Mouse (Mus musculus) brain, adult 2 months (tissue): ENCODE results near the gene Fam227b.

ENCODE experiments used
- DNase-seq: peaks from one replicate; pipeline ENCODE4 v3.0.0; 2011; ENCODE audit warnings: low read depth, low spot score

Fam227b gene

GRCm38 (mm10) chr2:126151855-126152571 is at the start of gene Fam227b, which contains the start of gene Dtwd1:
TSS of gene Fam227b (minus strand) at chr2:126152004.
TSS of gene Dtwd1 (plus strand) at chr2:126152141.
- DNase-seq: peak; percentile 99

GRCm38 (mm10) chr2:126198971-126199370 is 47.2 kb upstream of the Fam227b start:
- no peak for DNase-seq

DNA sequence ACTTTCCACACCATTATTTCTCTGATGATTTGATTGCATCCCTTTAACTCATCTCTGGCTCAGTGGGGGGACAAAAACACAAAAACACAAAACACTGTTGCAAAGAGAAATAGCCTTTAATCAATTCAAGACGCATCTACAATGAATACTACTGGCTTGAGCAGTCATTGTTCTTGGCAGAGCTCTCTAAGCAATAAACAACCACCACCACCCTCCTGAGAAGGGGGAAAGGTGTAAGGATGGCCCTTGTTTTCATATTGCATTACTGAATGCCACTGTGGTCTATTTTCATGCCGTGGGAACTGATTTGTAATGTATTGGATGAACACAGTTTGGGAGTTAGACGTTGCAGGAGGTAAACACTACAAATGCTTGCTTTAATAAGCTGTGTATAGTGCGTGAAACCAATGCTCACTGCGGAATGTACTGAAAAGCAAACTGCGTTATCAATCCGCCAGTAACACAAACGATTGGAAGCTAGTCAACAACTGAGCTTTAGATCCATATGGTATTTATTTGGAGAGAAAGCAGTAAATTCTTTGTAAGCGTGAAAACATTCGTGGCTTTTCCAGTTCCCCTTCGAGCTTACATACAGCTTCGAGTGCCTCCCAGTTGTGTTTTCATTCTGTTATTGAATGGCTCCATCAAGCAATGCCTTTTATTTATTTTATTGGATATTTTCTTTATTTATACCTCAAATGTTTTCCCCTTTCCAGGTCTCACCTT is 44.0 kb upstream of the Fam227b start:
- DNase-seq: no peak

DNA sequence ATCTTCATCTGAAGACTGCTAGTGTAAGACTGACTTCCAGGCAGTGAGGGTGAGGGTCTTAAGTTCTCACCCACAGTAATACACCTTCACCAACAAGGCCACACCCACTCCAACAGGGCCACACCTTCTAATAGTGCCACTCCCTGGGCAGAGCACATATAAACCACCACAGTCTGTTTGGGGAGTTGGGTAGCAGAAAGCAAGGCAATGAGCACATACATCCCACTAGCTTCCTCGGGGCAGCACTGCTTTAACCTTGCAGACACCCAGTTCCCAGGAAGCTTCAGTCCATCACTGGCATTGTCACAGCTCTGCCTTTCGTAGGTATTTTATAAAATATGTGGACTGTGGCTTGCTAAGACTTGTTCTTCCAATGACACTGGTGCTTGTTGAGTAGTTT is 40.3 kb upstream of the Fam227b start:
- no peak for DNase-seq

- no peak for DNase-seq
These were observed 39.5 kb upstream of the Fam227b start for GRCm38 (mm10) chr2:126191306-126191705.

- DNase-seq: no peak
These were observed 19.6 kb upstream of the Fam227b start for GRCm38 (mm10) chr2:126171427-126171826.

DNA sequence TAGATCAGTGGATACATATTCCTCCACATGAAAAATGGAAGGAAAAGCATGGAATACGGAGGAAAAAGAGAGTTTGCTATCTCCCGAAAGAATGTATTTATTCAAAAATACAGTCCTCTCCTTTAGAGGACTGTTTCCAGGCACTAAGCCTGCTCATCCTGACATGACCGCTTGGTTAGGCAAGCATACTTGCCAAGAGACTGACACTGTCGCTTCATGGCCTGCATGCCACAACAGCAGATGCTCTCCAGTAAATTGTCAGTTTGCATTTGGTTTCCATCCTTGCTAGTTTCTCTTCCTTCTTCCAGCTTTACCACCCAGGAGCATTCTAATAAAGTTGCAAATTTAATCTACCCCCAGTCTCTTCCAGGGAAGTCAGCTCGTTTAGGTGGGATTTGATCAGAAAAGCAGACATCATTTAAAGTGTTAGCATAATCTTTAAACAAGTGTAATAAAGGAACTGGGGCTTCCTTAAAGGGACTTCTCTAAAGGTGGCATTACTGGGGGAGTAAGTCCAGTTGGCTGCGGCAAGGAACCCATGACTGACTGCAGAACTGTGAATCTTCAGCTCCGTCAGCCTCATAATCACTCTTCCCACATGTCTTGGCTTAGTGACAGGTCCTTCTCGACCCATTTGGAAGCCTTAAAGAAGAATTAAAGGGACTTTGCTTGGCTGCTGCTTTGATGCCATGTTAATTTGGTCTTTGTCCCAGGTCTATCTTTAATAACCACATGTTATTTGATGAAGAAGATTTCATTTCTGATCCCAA is 15.2 kb upstream of the Fam227b start:
- DNase-seq: peak; percentile 49

- DNase-seq: no peak
These were observed 14.5 kb upstream of the Fam227b start for GRCm38 (mm10) chr2:126166335-126166734.

- no peak for DNase-seq
These were observed 13.6 kb upstream of the Fam227b start for GRCm38 (mm10) chr2:126165277-126166018.

DNA sequence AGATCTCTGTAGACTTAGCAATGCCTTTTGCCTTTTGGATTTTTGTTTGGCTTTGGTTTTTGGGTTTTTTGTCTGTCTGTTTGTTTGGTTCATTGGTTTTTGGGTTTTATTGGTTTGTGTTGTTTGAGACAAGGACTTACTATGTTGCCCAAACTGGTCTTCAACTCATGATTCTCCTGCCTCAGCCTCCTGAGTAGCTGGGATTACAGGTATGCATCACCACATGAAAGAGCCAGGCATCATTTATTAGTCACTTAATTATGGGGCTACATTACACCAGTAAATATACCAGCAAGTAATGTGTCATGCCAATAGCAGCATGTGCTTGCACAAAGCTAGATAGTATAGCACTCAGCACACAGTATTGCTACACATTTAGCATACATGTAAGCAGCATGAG is 4.1 kb downstream of the Fam227b start:
- peak; percentile 10 for DNase-seq

- DNase-seq: no peak
These were observed 57.2 kb downstream of the Fam227b start for GRCm38 (mm10) chr2:126094616-126095015.

DNA sequence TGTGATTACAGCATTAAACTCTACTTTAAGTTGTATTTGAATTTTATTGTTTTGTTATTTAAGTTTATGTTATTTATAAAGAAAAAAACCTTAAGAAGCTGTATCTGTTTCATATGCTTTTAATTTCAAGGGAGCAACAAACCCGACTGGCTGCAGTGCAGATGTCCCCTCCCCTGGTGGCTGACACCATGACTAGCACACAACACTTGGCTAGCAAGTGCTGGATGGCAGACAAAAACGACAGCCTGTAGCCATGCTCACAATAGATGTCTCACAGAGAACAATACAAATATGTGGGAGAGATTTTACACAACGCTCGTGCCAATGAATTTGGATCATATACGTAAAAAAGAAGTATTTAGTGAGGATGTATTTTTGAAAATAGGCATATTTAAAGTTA is 61.4 kb downstream of the Fam227b start:
- DNase-seq: peak; percentile 39

GRCm38 (mm10) chr2:126086187-126086586 is 65.6 kb downstream of the Fam227b start:
- peak; percentile 13 for DNase-seq

DNA sequence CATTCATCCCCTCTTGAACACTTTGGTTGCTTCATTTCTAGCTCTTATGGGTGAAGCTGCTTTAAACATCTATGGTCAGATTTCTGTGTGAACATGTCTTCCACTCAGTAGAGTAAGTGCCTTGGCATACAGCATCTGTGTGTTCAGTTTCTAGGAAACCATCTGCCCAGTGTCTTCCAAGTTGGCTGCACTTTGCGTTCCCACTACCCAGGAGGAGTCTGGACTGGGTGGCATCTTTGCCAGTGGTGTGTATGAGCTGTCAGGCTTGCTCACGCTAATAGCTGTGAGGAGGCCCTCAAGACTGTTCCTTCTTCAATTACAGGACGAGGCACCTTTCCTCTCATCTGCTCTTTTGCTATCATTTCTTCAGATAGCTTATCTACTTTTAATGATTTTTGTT is 67.5 kb downstream of the Fam227b start:
- peak; percentile 20 for DNase-seq

GRCm38 (mm10) chr2:126079086-126079485 is 72.7 kb downstream of the Fam227b start:
- DNase-seq: no peak

DNA sequence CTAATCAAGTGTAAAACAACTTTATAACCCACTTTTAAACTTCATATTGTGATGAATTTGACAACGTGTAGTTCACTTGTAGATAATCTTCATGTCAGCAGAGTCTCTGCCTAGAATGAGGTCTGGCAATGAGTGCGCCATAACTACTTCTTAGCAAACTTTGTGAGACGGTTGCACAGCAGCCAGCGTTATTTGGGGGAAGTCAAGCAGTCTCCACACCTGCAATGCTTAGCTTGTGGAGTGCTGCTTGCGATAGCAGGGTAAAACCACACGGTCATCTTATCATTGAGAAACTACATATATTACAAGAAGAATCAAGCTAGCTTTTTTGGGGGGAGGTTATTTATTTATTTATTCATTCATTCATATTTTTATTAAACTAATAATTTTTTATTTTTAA is 75.3 kb downstream of the Fam227b start:
- DNase-seq: no peak

DNA sequence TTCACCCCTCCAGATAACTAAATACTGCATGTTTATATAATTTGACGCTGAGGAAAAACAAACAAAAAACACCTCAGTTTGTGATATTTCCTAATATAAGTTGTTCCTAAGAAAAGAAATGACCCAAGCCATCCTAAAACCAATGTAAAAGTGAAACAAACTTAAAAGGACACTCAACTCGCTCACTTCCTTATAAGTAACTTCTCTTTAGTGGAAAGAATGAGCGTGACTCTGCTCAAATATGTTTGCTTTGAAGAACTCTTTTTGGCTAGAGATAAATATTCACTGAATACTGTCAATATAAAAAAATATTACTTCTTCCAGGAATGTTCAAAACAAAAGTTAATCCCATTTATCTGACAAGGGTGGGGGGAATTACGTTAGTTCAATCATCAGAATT is 78.1 kb downstream of the Fam227b start:
- DNase-seq: no peak

- no peak for DNase-seq
These were observed 82.1 kb downstream of the Fam227b start for GRCm38 (mm10) chr2:126069740-126070139.

DNA sequence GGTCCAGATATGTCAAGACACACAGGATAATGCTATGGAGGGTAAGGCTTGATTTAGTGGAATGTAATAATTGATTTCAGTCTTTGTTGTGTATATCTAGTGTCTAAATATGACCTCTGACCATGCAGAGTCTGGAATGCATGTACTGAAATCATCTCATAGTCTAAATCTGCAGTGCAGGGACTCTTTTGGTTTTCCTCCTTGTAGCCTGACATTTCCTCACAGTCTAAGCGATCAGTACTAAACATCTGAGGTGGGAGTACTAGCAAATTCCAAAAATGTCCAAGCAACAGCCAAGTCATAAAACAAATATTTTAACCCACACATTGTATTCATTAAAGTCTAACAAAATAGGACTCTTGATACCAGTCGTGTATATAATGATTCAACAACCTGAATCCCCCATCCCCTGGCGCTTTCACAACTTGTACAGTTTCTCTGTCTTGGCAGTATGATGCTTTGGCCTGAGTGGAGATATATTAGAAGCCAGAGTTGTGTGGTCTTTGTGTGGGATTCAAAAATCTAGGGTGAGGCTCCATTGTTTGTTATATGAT is 86.4 kb downstream of the Fam227b start:
- no peak for DNase-seq

- DNase-seq: no peak
These were observed 87.0 kb downstream of the Fam227b start for GRCm38 (mm10) chr2:126064814-126065213.

DNA sequence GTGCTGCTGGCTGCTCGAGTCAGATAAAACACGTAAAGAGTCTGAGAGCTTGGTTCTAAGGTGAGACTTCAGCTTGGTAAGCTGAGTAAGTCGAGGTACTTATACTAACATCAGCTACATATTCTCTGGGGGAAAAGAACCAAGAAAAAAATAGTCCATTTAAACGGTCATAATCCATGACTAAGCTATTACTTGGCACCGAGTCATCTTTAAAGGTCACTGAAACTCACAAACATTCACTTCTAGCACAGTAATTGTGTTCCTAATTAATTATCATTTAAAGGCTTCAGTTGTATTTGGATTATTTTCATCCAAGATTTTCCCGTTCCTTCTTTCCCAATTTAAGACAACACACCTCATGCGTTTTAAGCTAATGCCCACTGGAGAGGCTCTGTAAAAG is 88.9 kb downstream of the Fam227b start:
- DNase-seq: no peak
